Mouse (Mus musculus): ENCODE results near the gene Nck1.

DNA sequence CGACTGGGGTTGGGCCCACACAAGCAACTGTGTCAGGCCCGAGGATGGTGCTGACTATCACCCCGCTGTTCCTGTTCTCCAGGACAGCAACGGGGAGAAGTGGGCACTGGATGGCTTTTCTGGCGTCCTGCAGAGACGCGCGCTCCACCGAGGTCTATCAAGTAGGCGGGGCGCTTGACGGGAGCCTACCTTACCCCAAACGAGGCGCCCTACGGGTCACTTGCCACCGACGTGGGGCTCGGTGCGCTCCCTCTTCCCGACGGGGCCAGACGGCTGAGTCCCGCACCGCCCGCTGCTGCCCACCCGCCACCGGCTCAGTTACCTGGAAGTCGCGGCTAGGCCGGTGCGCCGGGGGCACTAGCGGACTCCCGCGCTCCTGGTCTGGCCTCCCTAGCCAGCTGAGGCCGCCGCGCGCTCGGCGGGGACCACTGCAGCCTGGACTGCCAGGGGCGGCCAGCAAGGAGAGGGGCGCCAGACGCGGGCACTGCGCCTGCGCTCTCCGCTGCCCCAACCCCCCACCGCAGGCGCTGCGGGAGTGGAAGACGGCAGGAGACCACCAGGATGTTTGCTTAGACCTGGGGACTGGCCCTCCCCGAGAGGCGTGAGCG, 24.8 kb upstream of the Nck1 start, which contains the start of gene Slc35g2:
- TF ChIP-seq POLR2A (IDR thresholded peaks at IDR 0.05; ENCODE audit: borderline replicate concordance, insufficient read depth, low read length) (no peak; the same call in 1 of the 2 replicates), CTCF (IDR thresholded peaks at IDR 0.05; ENCODE audit: borderline replicate concordance, insufficient read depth, low read depth, low read length) (no peak)

Measured in cerebellum, adult 2 months (tissue).